Mouse (Mus musculus) stomach, embryonic 15.5 days (tissue): Measurements from ENCODE around the gene Aurkaip1. TPM values are rescaled to one million over a fixed set of nuclear protein-coding genes. Genes with fewer than 3 reads are reported as not detected.
A peak's percentile ranks its signal among the peaks of the same experiment; 100 is the strongest.

ENCODE experiments used
- ATAC-seq: fragments of 200-750 bp; cut with Nextera tagmentation; 2 replicates; pipeline ENCODE4 v1.8.0; 2017; ENCODE audit warnings: low read depth, moderate number of reproducible peaks, moderate TSS enrichment; ENCODE audit not compliant: insufficient read depth, low FRiP score
- H3K27ac ChIP-seq: fragments of 300-500 bp; sonication (generic); 2 replicates; pipeline ENCODE4 v1.5.1; 2015; ENCODE audit warnings: mild to moderate bottlenecking, inconsistent platforms
- H3K27me3 ChIP-seq: fragments of 300-500 bp; sonication (generic); replicated peaks from 2 replicates; pipeline ENCODE4 v1.6.1; 2015; ENCODE audit warnings: inconsistent platforms
- H3K36me3 ChIP-seq: fragments of 300-500 bp; sonication (generic); 2 replicates; pipeline ENCODE4 v1.6.1; 2015; ENCODE audit warnings: inconsistent platforms
- H3K4me1 ChIP-seq: fragments of 300-500 bp; sonication (generic); 2 replicates; pipeline ENCODE4 v1.6.1; 2015; ENCODE audit warnings: inconsistent platforms
- H3K4me2 ChIP-seq: fragments of 300-500 bp; sonication (generic); 2 replicates; pipeline ENCODE4 v1.6.1; 2015; ENCODE audit warnings: mild to moderate bottlenecking, inconsistent platforms
- H3K4me3 ChIP-seq: fragments of 300-500 bp; sonication (generic); replicated peaks from 2 replicates; pipeline ENCODE4 v1.5.1; 2015; ENCODE audit warnings: inconsistent platforms
- H3K9ac ChIP-seq: fragments of 300-500 bp; sonication (generic); 2 replicates; pipeline ENCODE4 v1.6.1; 2015; ENCODE audit warnings: inconsistent platforms
- H3K9me3 ChIP-seq: fragments of 300-500 bp; sonication (generic); 2 replicates; pipeline ENCODE4 v1.6.1; 2016; ENCODE audit warnings: inconsistent platforms
- WGBS: fragments of 180-500 bp; shearing (Covaris S2); methylation state at CpG from one replicate; pipeline ENCODE4 v1.1.7; 2015; 5-methylcytosine and 5-hydroxymethylcytosine counted together
- polyA plus RNA-seq: library from polyadenylated mRNA; unstranded; fragments of >200 nt; fragmentation: Nextera tagmentation; extraction: Ambion mirVana; gene quantifications from 2 replicates; pipeline ENCODE4 v1.2.1, GENCODE M21; 2015

The Aurkaip1 gene
- polyA plus RNA-seq, 1 experiment from 2014 or later = 138 TPM

- Histone ChIP-seq H3K9ac (peak overlapping the region; percentile 91), H3K4me2 (peak overlapping the region; percentile 93), H3K4me3 (peak overlapping the region; percentile 85), H3K27me3 (no peaks in the 10 kb centered on the region), H3K4me1 (peaks cover 21% of the 10 kb centered on the region), H3K36me3 (peaks cover 7% of the 10 kb centered on the region), H3K27ac (peak overlapping the region; percentile 94), H3K9me3 (no peaks in the 10 kb centered on the region)
- ATAC-seq = 0 out of 2 replicates have a peak, but pooled peaks have one; percentile 0
- WGBS = under 1% methylated on average over 25 of the region's 25 CpGs
These were observed 759 bp downstream of the Aurkaip1 start for GRCm38 (mm10) chr4:155831831-155832230.

GRCm38 (mm10) chr4:155832321-155832720, 1.2 kb downstream of the Aurkaip1 start:
- Histone ChIP-seq H3K9ac (peak overlapping the region; percentile 91), H3K9me3 (no peaks in the 10 kb centered on the region), H3K27me3 (no peaks in the 10 kb centered on the region), H3K4me2 (peak overlapping the region; percentile 93), H3K27ac (peak overlapping the region; percentile 94; the same call in 1 of the 2 replicates), H3K4me3 (peak overlapping the region; percentile 85), H3K4me1 (peaks cover 23% of the 10 kb centered on the region), H3K36me3 (peaks cover 7% of the 10 kb centered on the region)
- 52% methylated on average over 10 of the region's 10 CpGs for WGBS
- no peak for ATAC-seq

- Histone ChIP-seq H3K4me3 (no peak overlapping the region; the same call in 1 of the 2 replicates), H3K36me3 (peaks cover 7% of the 10 kb centered on the region), H3K27me3 (no peaks in the 10 kb centered on the region), H3K4me2 (no peak overlapping the region), H3K9ac (no peak overlapping the region), H3K27ac (peak overlapping the region; percentile 27; the same call in 1 of the 2 replicates), H3K4me1 (peaks cover 32% of the 10 kb centered on the region), H3K9me3 (no peaks in the 10 kb centered on the region)
- 84% methylated on average over 4 of the region's 4 CpGs for WGBS
- ATAC-seq = no peak
These were observed 2.2 kb downstream of the Aurkaip1 start for GRCm38 (mm10) chr4:155833234-155833633.

DNA sequence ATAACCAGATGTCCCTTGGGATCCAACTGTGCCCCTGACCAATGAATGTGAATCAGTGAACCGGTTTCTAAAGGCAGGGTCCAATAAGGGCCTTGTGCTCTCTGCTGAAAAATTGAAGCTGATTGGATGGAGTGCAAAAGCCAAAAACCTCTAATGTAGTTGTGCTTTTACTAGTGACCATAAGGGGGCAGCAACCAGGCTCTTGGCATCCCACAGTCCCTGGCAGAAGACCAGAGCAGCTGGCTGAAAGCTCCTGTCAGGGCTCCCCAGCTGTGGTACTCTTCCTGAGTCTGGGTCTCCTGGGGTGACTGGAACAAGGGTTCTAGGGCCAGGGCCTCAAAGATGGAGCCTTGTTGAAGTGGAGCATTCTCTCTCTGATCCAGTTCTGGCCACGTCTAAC, 2.8 kb downstream of the Aurkaip1 start:
- H3K9me3 ChIP-seq = no peaks in the 10 kb centered on the region
- no peak overlapping the region for H3K4me3 ChIP-seq
- peaks cover 37% of the 10 kb centered on the region for H3K4me1 ChIP-seq
- 26% methylated on average over 2 of the region's 2 CpGs for WGBS
- H3K27ac ChIP-seq = peak overlapping the region; percentile 80
- peaks cover 7% of the 10 kb centered on the region for H3K36me3 ChIP-seq
- H3K27me3 ChIP-seq = no peaks in the 10 kb centered on the region
- H3K4me2 ChIP-seq = no peak overlapping the region
- ATAC-seq = 0 out of 2 replicates have a peak, but pooled peaks have one; percentile 7
- H3K9ac ChIP-seq = no peak overlapping the region

GRCm38 (mm10) chr4:155837404-155838010, 6.4 kb downstream of the Aurkaip1 start:
- H3K9me3 ChIP-seq = no peaks in the 10 kb centered on the region
- WGBS = 59% methylated on average over 11 of the region's 11 CpGs
- no peak overlapping the region for H3K9ac ChIP-seq
- peaks cover 9% of the 10 kb centered on the region for H3K36me3 ChIP-seq
- no peak for ATAC-seq
- no peak overlapping the region for H3K4me3 ChIP-seq
- H3K4me1 ChIP-seq = peaks cover 57% of the 10 kb centered on the region
- H3K27ac ChIP-seq = peak overlapping the region; percentile 96
- H3K4me2 ChIP-seq = no peak overlapping the region; the same call in 1 of the 2 replicates
- H3K27me3 ChIP-seq = no peaks in the 10 kb centered on the region

- H3K9ac ChIP-seq = no peak overlapping the region
- WGBS = 43% methylated on average over 8 of the region's 8 CpGs
- no peak for ATAC-seq
These were observed 7.4 kb downstream of the Aurkaip1 start for GRCm38 (mm10) chr4:155838187-155839153.

GRCm38 (mm10) chr4:155839483-155839910, 8.4 kb downstream of the Aurkaip1 start, which contains the start of gene Mxra8:
Gene Mxra8 (plus strand): TSS chr4:155839680.
- peak within 1 kb of the TSS; percentile 88 for H3K4me2 ChIP-seq
- 4% methylated on average over 16 of the region's 16 CpGs for WGBS

More at GRCm38 (mm10) chr4:155838187-155839153, 7.4 kb downstream of the Aurkaip1 start:
- Histone ChIP-seq H3K4me1 (peaks cover 48% of the 10 kb centered on the region), H3K36me3 (0 out of 2 replicates have a peak, but pooled peaks cover 3% of the 10 kb centered on the region), H3K27ac (peak overlapping the region; percentile 96), H3K4me3 (no peak overlapping the region), H3K9me3 (no peaks in the 10 kb centered on the region), H3K27me3 (no peaks in the 10 kb centered on the region), H3K4me2 (peak overlapping the region; percentile 88)

GRCm38 (mm10) chr4:155840076-155841002, 9.3 kb downstream of the Aurkaip1 start:
- Histone ChIP-seq H3K4me2 (peak overlapping the region; percentile 88), H3K27ac (peak overlapping the region; percentile 96), H3K9ac (peak overlapping the region; percentile 42), H3K4me1 (peaks cover 40% of the 10 kb centered on the region), H3K4me3 (peak overlapping the region; percentile 54), H3K9me3 (no peaks in the 10 kb centered on the region), H3K36me3 (0 out of 2 replicates have a peak, but pooled peaks cover 3% of the 10 kb centered on the region), H3K27me3 (no peaks in the 10 kb centered on the region)
- WGBS = 9% methylated on average over 8 of the region's 8 CpGs
- no peak for ATAC-seq

More at GRCm38 (mm10) chr4:155839483-155839910, 8.4 kb downstream of the Aurkaip1 start, which contains the start of gene Mxra8:
- Histone ChIP-seq H3K9me3 (no peaks in the 10 kb centered on the region), H3K4me1 (peaks cover 40% of the 10 kb centered on the region), H3K27me3 (no peaks in the 10 kb centered on the region), H3K27ac (peak within 1 kb of the TSS; percentile 96), H3K4me3 (peak within 1 kb of the TSS; percentile 54), H3K36me3 (0 out of 2 replicates have a peak, but pooled peaks cover 3% of the 10 kb centered on the region), H3K9ac (peak within 1 kb of the TSS; percentile 42)
- peak; percentile 85 for ATAC-seq

- peak overlapping the region; percentile 96; the same call in 1 of the 2 replicates for H3K27ac ChIP-seq
These were observed 10.0 kb downstream of the Aurkaip1 start for GRCm38 (mm10) chr4:155841003-155841454.

DNA sequence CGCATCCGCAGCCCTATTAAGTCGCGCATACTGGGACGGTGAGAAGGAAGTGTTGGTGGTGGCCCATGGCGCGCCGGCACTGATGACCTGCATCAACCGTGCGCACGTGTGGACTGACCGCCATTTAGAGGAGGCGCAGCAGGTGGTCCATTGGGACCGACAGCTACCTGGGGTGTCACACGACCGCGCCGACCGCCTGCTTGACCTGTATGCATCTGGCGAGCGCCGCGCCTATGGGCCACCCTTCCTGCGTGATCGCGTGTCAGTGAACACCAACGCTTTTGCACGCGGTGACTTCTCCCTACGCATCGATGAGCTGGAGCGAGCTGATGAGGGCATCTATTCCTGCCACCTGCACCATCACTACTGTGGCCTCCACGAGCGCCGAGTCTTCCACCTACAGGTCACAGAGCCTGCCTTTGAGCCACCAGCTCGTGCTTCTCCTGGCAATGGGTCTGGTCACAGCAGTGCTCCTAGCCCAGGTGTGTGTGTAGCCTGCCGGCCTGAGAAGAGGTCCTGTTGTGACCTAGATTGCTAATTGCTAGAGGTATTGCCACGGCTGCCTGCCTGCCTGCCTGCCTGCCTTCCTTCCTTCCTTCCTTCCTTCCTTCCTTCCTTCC, 10.7 kb downstream of the Aurkaip1 start:
- Histone ChIP-seq H3K4me2 (peak overlapping the region; percentile 88), H3K9ac (no peak overlapping the region), H3K4me3 (peak overlapping the region; percentile 54), H3K36me3 (0 out of 2 replicates have a peak, but pooled peaks cover 3% of the 10 kb centered on the region), H3K27me3 (no peaks in the 10 kb centered on the region), H3K4me1 (peaks cover 45% of the 10 kb centered on the region), H3K27ac (no peak overlapping the region), H3K9me3 (no peaks in the 10 kb centered on the region)
- no peak for ATAC-seq
- 42% methylated on average over 38 of the region's 38 CpGs for WGBS

More at GRCm38 (mm10) chr4:155841003-155841454, 10.0 kb downstream of the Aurkaip1 start:
- H3K4me1 ChIP-seq = peaks cover 40% of the 10 kb centered on the region
- H3K4me2 ChIP-seq = peak overlapping the region; percentile 88
- H3K27me3 ChIP-seq = no peaks in the 10 kb centered on the region
- ATAC-seq = peak; percentile 68
- under 1% methylated on average over 32 of the region's 32 CpGs for WGBS
- H3K9me3 ChIP-seq = no peaks in the 10 kb centered on the region
- 0 out of 2 replicates have a peak, but pooled peaks cover 3% of the 10 kb centered on the region for H3K36me3 ChIP-seq
- H3K4me3 ChIP-seq = peak overlapping the region; percentile 54
- peak overlapping the region; percentile 42 for H3K9ac ChIP-seq
